Mouse (Mus musculus): ENCODE data around the gene Vps72.

The Vps72 gene

DNA sequence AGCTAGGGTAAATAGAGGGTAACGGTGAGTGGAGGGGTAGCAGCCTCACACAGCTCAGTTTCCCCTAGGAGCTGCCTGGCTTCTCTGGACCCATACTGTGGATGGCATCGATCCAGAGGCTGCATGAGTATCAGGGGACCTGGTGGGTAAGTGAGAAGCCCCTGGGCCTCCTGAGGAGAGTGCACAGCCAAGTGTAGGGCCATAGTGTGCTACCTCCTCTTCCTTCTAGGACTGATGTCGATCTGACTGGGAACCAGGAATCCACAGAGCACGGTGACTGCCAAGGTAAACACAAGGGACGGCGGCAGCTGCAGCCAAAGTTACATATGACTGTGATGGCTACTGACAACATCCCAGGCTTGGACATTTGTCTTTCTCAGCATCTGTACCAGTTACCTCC is 60.3 kb downstream of the Vps72 start:
- DNase-seq = no peak
